Mouse (Mus musculus): ENCODE data around the gene Rabac1.

Gene Rabac1

DNA sequence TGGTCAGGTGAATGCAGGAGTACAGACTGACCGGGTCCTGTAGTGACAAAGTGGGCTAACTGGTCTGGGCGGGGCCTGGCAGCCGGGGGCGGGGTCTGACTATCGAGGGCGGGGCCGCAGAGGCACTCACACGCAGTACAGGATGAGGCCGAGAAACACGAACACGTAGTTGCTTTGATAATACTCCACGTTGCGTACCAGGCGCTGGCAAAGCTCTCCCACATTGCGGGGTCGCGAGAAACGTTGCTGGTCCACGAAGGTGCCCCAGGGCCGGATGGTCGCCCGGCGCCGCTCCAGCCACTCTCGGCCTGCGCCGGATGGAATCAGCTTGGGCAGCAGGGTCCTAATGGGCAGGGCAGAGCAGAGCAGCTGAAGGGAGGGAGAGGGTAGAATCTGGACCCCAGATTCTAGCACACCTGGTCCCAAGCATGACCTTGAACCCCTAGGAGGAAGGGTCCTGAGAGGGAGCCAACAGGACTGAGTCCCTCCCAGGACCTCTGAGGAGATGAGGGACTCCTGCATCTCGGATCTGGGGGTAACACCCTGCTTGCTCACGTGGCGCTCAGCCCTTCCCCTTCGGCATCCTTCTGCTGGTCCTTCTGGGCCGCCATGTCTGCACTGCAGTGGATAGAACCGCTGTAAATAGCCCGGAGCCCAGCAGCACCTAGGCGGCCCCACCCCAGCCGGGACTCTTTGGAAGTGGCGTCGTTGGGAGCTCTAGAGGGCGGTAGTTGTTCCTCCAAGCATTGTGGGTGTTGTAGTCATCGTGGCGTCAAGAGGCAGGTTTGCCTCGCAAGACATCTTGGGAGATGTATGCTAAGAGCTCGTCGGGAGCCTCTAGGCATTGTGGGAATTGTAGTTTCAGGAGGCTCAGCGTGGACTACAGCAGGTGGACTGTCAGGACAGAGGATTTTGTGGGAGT, at the start of gene Rabac1:
Rabac1 (minus strand) TSS at position 783 of the 922 bp plus-strand sequence.
- peak; percentile 91 to 94 for DNase-seq (ENCODE audit: low spot score in 2 of 2)

DNA sequence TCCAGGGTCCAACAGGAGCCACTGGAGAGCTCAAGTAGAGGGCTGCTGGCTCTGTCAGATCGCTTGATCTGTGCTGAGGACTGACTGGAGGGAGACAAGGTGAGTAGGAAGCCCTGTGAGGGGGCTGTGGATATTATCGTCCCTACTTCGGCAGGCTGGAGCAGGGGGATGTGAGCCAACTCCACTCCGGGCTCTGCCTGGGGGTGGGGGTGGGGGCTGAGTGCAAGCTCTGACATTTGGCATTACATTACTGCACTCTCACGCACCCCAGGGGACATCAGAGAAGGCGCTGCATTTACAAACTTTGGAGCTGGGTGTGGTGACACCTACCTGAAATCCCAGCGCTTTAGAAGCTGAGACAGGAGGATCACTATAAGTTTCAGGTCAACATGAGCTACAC, 39.0 kb upstream of the Rabac1 start:
- DNase-seq (ENCODE audit: low spot score in 2 of 2), result no peak

- no peak for DNase-seq (ENCODE audit: low spot score in 2 of 2)
These were observed 37.7 kb upstream of the Rabac1 start for GRCm38 (mm10) chr7:25010090-25010913.

- DNase-seq (ENCODE audit: low spot score in 2 of 2), result no peak
These were observed 36.6 kb upstream of the Rabac1 start for GRCm38 (mm10) chr7:25009099-25009700.

DNA sequence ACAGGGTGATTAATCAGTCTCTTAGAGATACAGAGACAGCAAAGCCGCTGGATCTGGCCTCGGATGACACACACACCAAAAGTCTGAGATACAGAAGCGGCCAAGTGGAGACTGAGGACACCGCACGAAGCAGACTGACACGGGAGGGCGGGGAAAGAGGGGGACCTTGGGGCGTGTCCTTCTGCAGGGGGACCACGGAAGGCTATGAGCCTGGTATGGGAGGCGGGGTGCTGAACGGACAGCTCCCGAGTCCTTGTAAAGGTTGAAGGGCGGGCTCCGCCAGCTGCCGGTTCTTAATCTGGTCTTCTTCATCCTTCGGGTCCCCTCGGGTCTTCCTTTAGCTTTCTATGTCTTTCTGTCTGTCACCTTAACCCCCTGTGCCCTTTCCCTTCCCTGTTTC, 36.1 kb upstream of the Rabac1 start:
- DNase-seq (ENCODE audit: low spot score in 2 of 2), result no peak

DNA sequence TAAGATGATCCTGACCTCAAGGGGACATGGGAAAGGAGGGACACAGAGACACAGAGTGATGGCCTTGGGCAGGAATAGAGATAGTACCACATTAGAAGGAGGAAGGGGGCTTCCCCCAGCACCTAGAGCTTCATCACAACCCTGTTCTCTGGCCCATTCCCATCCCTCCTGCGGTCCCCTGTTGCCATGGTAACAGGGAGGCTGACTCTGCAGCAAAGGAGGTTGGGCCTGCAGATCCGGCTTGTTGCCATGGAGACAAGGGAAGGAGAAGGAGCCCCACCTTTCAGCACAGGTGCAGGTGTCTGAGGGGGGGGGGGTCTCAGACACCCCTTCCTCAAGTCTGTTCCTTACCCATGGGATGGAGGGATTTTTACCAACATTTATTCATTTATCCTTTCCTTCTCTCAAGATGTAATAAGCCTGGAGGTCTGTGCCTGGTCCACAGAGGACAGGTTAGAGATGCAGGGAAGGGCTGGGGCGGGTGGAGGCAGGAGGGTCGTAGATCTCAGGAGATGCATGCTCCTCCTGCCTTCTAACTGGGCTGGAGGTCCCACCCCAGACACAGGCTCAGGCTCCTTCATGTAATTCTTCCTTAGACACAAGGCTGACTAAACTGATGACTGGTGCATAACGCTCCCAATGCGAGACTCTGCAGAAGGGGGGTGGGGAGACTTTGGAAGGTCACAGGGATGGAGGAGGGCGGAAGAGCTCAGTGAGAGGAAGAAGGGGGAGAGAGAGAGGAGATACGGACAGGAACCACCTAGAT, 35.2 kb upstream of the Rabac1 start:
- DNase-seq (ENCODE audit: low spot score in 2 of 2), result no peak

DNA sequence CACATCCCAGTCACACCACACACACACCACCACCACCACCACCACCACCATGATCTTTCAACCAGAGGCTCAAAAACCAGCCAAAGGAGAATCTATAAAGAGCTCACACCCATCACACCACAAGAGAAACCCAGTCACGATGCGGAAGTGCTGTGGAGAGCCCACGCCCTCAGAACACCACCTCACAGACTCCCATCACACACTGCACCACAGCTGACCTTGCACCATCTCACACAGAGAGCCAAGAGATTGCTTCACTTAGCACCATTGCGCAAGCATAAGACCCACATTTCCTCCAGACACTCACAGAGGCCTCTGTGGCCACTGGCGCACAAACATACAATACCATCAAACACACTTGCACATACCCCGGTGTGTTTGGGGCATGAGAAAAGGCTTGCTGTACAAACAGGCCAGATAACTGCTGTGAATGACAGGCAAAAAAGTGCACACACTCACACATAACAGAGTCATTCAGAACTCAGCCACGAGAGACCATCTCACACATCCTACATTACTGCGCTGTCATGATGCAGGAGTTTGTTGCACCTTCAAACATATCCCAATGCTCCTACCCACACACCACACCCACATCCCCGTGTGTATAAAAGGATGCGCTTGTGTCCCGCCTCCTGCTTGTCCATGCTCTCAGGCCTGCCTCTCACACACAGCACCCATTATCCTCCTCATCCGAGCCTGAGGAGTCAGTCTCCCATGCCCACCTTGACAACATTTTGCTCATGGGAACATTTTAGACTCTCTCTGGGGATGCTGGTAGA, 34.2 kb upstream of the Rabac1 start:
- DNase-seq (ENCODE audit: low spot score in 2 of 2), result peak; percentile 8 to 54

GRCm38 (mm10) chr7:25006171-25006570, 33.6 kb upstream of the Rabac1 start:
- DNase-seq (ENCODE audit: low spot score in 2 of 2), result no peak

DNA sequence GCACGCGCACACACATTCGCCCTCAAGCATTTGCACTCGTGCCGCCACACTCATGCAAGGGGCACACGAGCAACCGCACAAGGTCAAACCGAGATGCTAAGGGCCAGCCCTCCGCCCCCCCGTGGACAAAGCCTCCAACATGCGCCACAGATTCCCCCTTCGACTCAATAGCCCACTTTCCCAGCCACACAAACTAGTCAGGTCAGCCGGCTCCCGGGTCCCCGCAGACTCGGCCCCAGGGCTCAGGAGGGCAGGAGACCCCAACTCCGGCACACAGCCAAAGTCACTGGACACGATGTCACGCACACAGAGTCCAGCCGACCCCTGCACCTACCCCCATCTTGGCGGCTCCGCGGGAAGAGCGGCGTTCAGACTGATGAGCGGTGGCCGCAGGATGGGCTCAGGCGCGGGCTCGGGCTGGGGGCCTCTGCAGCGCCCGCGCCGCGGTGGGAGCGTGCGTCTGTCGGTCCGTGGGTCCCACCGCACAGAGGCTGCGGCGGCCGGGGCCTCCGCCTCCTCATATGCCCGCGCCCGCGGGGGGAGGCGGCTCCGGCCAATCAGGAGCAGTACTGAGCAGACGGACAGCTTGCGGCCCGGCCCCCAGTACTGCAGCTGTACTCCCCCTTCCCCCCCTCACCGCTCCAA, 33.0 kb upstream of the Rabac1 start, which contains the start of gene Atp1a3:
Atp1a3 (minus strand) TSS at position 538 of the 645 bp plus-strand sequence.
- DNase-seq (ENCODE audit: low spot score in 2 of 2), result no peak

DNA sequence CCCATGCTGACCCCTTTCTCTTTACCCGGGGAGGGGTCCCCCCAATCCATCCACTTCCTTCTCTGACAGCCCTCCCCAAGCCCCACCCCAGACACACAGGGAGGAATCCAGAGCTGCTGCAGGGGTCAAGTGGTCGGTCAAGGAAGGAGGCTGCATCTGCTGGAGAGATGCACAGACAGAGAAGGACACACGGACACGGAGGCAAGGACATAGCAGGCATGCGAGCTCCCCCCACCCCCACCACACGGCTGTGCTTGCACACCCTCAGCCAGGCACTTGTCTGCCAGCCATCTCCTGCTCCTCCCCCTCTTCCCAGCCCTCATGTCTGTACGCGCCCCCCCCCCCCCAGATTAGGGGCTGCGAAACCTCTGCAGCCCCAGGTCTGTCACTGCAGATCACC, 32.3 kb upstream of the Rabac1 start:
- no peak for DNase-seq (ENCODE audit: low spot score in 2 of 2)

DNA sequence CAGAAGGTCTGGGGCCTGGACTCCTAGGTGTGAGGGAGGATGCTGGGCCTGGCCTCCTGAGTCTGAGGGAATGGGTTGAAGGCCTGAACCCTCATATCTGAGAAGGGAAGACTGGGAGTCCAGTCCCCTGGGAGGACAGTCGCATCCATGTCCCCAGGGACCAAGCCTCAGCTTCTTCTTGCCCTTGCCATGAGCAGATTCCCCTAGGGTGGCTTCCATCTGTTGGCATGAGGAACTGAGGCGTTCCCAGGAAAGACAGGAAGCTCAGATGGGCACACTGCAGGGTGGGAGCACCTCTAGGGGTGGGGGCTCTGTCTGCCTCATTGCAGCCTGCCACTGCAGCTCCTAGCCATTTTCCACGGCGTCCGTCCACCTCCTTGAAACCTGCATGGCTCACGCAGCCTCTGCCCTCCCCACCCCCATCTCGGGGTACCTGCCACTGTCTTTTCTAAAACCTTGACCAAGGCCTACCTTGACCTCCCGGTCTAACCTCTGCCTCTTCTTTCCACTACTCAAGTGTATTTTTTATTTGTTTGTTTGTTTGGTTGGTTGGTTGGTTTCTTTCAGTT, 31.4 kb upstream of the Rabac1 start:
- no peak for DNase-seq (ENCODE audit: low spot score in 2 of 2)

DNA sequence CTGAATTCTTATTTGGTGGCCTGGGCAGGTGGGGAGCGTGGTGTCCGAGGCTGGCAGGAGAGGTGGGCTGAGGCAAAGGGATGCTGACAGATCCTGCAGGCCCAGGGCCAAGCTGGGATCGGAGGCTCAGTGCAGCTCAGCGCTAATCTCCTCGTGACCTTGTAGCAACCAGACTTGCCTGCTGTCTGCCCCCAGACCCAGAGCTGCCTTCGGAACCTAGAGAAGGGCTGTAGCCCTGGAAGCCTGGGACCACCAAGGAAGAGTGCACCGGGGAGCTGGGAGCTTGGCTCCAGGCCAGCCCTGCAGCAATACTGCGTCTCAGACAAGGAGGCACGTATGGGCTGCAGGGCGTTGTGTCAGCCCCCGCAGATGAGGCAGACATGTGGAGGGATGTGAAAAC, 30.7 kb upstream of the Rabac1 start:
- DNase-seq (ENCODE audit: low spot score in 2 of 2), result no peak

- DNase-seq (ENCODE audit: low spot score in 2 of 2), result peak; percentile 14 to 24
These were observed 28.2 kb upstream of the Rabac1 start for GRCm38 (mm10) chr7:25000711-25001110.

DNA sequence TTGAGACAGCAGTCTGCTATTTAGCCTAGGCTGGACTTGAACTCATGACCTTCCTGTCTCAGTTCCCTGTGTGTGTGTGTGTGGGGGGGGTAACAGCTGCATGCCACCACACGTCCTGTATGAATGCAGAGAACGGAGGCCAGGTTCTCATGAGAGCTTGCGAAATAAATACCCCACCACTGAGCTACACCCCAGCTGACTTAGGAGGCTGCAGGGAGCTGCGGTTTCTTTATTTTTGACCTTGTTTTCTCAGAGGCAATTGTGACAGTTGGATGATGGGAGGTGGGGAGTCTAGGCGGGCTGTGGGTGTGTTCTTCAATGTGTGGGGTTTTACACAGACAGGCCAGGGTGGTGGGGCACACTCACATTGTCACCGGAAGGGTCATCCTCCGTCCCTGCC, 27.7 kb upstream of the Rabac1 start:
- DNase-seq (ENCODE audit: low spot score in 2 of 2), result peak in 1 of 2 experiments; percentile 18

DNA sequence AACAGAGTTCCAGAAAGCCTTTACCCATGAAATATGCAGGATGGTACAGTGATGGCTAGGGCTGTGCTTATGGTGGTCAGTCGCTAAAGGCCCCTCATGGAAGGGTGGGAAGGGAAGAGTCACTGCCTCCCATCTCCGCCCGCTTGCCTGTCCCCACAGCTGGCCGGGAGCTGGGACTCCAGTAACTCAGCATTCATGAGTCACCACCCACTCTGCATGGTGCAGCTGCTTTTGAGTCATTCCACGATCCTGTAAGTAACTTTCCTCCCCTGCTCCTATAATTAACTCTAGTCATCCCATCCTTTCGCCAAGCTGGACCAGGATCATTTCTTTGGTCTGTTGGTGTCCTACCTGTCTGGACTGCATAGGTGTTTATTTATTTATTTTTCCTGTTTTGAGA, 20.5 kb upstream of the Rabac1 start:
- DNase-seq (ENCODE audit: low spot score in 2 of 2), result no peak

DNA sequence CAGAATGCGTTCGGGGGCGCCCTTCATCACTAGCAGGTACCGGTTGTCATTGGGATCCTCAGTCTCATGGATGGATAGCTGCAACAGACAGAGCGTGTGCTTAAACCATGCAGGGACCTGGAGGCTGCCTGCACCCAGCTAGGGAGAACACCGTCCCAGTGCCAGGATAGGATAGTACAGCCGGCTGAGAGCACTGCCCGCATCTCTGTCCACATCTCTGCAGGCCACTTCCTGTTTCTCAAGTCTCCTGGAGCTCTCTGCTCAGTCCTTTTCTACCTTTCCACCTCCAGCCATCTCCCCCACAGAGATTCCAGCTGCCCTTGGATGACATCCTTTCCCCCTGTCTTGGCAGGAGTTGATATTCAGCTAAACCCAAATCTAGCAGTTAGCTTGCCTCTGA, 17.9 kb upstream of the Rabac1 start:
- DNase-seq (ENCODE audit: low spot score in 2 of 2), result no peak

GRCm38 (mm10) chr7:24987941-24988340, 15.4 kb upstream of the Rabac1 start:
- DNase-seq (ENCODE audit: low spot score in 2 of 2), result no peak

- no peak for DNase-seq (ENCODE audit: low spot score in 2 of 2)
These were observed 13.2 kb upstream of the Rabac1 start for GRCm38 (mm10) chr7:24985799-24986198.

DNA sequence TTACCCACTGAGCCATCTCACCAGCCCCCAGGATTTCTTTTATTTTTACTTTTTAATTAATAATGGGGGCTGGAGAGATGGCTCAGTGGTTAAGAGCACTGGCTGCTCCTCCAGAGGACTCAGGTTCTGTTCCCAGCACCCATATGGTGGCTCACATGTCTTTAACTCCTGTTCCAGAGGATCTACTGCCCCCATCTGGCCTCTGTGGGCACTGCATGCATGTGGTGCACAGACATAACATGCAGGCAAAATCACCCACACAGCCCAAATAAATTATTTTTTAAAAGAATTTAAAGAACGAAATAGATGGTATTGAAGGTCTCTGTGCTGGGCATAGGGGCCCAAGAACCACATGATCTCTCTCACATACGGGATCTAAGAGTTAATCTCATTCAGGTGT, 11.8 kb upstream of the Rabac1 start:
- no peak for DNase-seq (ENCODE audit: low spot score in 2 of 2)

- no peak for DNase-seq (ENCODE audit: low spot score in 2 of 2)
These were observed 10.8 kb upstream of the Rabac1 start for GRCm38 (mm10) chr7:24983396-24983795.
